Mouse (Mus musculus) gastrocnemius, adult 18-20 months (tissue): ENCODE measurements around the gene Spock1. TPM values are rescaled to one million over a fixed set of nuclear protein-coding genes. Genes with fewer than 3 reads are reported as not detected.
"Not testable (repeated sequence)": the region's sequence is repeated elsewhere in the genome, so short reads cannot be mapped to it uniquely, and the experiment has no call there.

Experiments used
- DNase-seq: peaks from one replicate; pipeline ENCODE4 v3.0.0; 2021; ENCODE audit warnings: low spot score
- total RNA-seq, 2 experiments: library from RNA; stranded (reverse); gene quantifications; 2 replicates each; pipeline ENCODE4 v1.2.3; 2021

Spock1 gene
- total RNA-seq, 2 experiments from 2014 or later, result 0.55 to 0.74 TPM

GRCm38 (mm10) chr13:57604437-57604836 is 303.7 kb downstream of the Spock1 start:
- DNase-seq, result no peak

- no peak for DNase-seq
Measured at GRCm38 (mm10) chr13:57603226-57603625, 304.9 kb downstream of the Spock1 start.

- no peak for DNase-seq
Measured at GRCm38 (mm10) chr13:57595761-57596051, 312.4 kb downstream of the Spock1 start.

- DNase-seq, result no peak
Measured at GRCm38 (mm10) chr13:57595032-57595760, 312.9 kb downstream of the Spock1 start.

- DNase-seq, result not testable (repeated sequence)
Measured at GRCm38 (mm10) chr13:57589338-57589914, 318.7 kb downstream of the Spock1 start.

- no peak for DNase-seq
Measured at GRCm38 (mm10) chr13:57588558-57589273, 319.4 kb downstream of the Spock1 start.

GRCm38 (mm10) chr13:57585131-57585530 is 323.0 kb downstream of the Spock1 start:
- DNase-seq, result no peak

GRCm38 (mm10) chr13:57582314-57582976 is 325.7 kb downstream of the Spock1 start:
- DNase-seq, result no peak

- no peak for DNase-seq
Measured at GRCm38 (mm10) chr13:57577541-57578244, 330.4 kb downstream of the Spock1 start.

GRCm38 (mm10) chr13:57573501-57573900 is 334.6 kb downstream of the Spock1 start:
- no peak for DNase-seq

GRCm38 (mm10) chr13:57568404-57568803 is 339.7 kb downstream of the Spock1 start:
- DNase-seq, result no peak

- no peak for DNase-seq
Measured at GRCm38 (mm10) chr13:57555186-57555585, 352.9 kb downstream of the Spock1 start.

- DNase-seq, result no peak
Measured at GRCm38 (mm10) chr13:57549743-57550142, 358.4 kb downstream of the Spock1 start.

- no peak for DNase-seq
Measured at GRCm38 (mm10) chr13:57536988-57537547, 371.1 kb downstream of the Spock1 start.

GRCm38 (mm10) chr13:57534325-57534724 is 373.8 kb downstream of the Spock1 start:
- no peak for DNase-seq

GRCm38 (mm10) chr13:57525946-57526345 is 382.2 kb downstream of the Spock1 start:
- no peak for DNase-seq

- no peak for DNase-seq
Measured at GRCm38 (mm10) chr13:57524546-57524945, 383.6 kb downstream of the Spock1 start.

- DNase-seq, result no peak
Measured at GRCm38 (mm10) chr13:57523366-57523765, 384.8 kb downstream of the Spock1 start.

- no peak for DNase-seq
Measured at GRCm38 (mm10) chr13:57522319-57522718, 385.8 kb downstream of the Spock1 start.

GRCm38 (mm10) chr13:57521152-57521551 is 387.0 kb downstream of the Spock1 start:
- DNase-seq, result no peak

- DNase-seq, result no peak
Measured at GRCm38 (mm10) chr13:57519790-57520189, 388.3 kb downstream of the Spock1 start.
